Mouse (Mus musculus) adrenal gland, postnatal 10 days (tissue): ENCODE results near the gene Ccer2. TPM values are rescaled to one million over a fixed set of nuclear protein-coding genes. Genes with fewer than 3 reads are reported as not detected.

Experiments used
- DNase-seq: peaks from one replicate; pipeline ENCODE4 v3.0.0; 2021; ENCODE audit warnings: mixed read lengths
- total RNA-seq, 2 experiments: library from RNA; stranded (reverse); gene quantifications; 2 replicates each; pipeline ENCODE4 v1.2.3; 2021

Ccer2 gene
- total RNA-seq, 2 experiments from 2014 or later: not detected

DNA sequence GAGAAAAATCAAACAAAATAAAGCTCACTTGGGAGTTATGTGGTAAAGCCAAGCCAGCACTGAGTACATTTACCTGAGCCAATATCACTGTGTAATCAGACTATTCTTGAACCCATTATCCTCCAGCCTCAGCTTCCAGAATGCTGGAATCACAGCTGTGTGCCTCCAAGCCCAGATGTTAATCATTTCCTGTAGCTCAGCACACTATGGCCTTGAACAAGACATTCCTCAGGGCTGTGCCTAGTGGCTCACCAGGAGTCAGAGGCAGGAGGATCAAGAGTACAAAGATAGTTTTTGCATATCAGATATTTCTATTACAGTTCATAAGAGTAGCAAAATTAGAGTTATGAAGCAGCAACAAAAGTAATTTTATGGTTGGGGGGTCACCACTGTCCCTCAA is 35.7 kb downstream of the Ccer2 start:
- DNase-seq: no peak

GRCm38 (mm10) chr7:28792391-28793185 is 36.6 kb downstream of the Ccer2 start:
- no peak for DNase-seq

- no peak for DNase-seq
Measured at GRCm38 (mm10) chr7:28793834-28794233, 37.9 kb downstream of the Ccer2 start.

GRCm38 (mm10) chr7:28794496-28794895 is 38.5 kb downstream of the Ccer2 start:
- no peak for DNase-seq

- DNase-seq: no peak
Measured at GRCm38 (mm10) chr7:28795832-28796231, 39.9 kb downstream of the Ccer2 start.

DNA sequence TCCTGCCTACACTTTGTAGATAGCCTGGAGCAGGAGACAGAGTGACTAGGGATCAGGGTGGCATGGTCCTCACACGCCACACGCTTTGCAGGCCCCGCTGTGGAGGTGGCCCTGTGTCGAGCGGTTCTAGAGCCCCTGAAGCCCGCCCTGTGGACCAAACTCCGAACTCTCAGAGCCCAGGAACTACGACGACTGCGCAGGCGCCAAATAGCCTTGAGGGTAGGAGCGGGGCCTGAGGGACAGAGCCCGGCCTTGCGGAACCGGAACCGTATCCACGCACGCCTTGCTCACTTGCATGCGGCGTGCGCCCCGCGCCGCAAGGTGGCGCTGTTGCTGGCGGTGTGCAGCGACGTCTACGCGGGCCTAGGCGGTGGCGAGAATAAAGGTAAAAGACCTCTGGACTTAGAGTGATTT is 40.6 kb downstream of the Ccer2 start:
- DNase-seq: peak; percentile 92

- no peak for DNase-seq
Measured at GRCm38 (mm10) chr7:28799994-28800393, 44.0 kb downstream of the Ccer2 start.

- no peak for DNase-seq
Measured at GRCm38 (mm10) chr7:28801451-28801850, 45.5 kb downstream of the Ccer2 start.

DNA sequence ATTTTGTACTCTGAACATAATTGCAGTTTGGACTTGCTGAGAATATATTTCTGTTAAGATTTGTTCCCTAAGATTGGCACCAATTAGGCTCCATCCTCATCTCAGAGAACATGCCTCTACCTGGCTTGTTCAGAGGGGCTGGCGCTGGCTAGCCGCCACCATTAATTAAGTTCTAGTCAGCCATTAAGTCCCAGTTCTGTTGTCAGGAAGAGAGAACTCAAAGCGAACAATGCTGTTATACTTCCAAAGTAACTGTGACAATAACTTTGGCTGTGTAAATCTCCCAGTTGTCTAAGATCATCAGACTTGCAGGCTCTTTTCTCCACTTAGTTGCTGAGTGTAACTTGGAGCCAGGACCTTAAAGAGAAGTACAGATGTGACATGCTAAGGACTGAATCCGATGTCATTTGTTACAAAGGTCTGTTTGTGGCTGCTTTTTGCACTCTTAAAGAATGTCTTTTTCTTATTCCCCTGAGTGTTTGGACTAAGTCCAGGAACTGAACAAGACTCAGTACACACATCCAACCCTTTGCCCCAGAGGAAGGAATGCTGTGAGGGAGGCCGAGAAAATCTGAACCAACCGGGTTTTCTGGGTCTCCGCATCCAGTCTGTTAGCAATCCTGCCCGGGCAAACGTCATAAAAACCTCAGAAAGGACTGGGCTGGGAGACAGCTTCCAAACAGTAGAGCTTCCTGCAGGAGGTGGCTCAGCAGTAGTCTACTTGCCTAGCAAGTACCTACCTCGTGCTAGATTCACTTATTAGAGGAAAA is 46.1 kb downstream of the Ccer2 start:
- no peak for DNase-seq

DNA sequence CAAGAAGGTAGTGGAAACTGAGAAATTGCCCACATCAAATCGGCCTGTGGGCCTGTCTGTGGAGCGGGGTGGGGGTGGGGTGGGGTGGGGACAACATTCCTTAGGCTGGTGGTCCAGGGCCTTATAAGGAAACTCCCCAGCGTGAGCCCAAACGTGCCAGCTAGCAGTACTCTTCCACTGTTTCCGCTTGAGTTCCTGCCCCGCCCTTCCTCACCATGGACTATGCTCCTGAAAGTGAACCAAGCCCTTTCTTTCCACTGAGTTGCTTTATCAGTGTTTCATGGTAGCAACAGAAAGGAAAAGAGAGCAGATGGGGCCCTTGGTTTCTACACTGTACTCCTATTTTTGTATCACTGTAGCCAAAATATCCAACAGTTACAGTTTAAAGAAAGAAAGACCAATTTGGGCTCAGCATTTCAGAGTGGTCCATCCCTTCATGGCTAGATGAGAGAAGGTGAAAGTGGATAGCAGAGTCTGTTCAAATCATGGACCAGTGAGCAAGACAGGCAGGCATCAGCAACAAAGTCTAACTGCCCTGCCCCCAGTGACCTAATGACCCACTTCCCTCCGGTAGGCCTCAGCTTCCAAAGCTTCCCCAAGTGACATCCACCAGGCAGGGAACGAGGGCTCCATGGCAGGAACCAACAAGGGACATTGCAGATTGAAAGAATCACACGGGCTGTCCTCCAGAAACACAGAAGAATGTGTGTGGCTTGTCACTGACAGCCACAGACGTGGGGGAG is 47.0 kb downstream of the Ccer2 start:
- no peak for DNase-seq

- no peak for DNase-seq
Measured at GRCm38 (mm10) chr7:28803756-28804155, 47.8 kb downstream of the Ccer2 start.

- DNase-seq: no peak
Measured at GRCm38 (mm10) chr7:28806869-28807268, 50.9 kb downstream of the Ccer2 start.

DNA sequence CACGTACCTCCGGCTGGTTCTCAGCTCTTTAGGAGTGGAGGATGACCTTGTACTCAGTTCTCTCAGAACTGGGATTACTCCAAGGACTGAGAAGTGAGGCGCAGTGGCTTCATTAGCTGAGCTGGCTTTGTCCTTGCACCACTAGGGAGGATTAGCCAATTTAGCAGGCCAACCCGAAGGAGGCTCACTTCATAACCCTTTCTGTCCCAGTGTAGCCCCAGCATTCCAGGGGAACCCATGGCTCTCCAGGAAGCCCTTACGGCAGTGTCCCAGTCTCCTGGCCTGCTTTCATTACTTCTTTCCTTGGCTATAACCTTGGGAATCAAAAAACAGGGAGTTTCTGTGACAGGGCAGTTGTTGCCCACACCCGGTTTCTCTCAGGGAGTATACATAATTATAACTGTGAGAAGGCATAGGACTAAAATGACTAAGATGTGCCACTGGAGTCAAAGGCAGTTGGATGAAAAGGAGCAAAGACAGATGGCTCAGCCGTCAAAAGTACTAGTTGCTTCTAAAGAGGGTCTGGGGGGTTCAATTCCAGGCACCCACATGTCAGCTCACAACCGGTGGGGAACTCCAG is 51.8 kb downstream of the Ccer2 start:
- peak; percentile 76 for DNase-seq

- no peak for DNase-seq
Measured at GRCm38 (mm10) chr7:28808221-28808941, 52.4 kb downstream of the Ccer2 start, which contains the start of gene Hnrnpl. Gene Hnrnpl (plus strand): TSS chr7:28808541.

Other genes starting within 250 kb of the Ccer2 start
- not detected for gene Ifnl2, start 245.7 kb upstream of the Ccer2 start, total RNA-seq
- not detected for gene Ifnl3, start 233.3 kb upstream of the Ccer2 start, total RNA-seq
- gene Sycn, start 215.3 kb upstream of the Ccer2 start, total RNA-seq: not detected
- not detected for gene Nccrp1, start 208.9 kb upstream of the Ccer2 start, total RNA-seq
- 10 to 100 TPM; 45.5 to 49.6 TPM for gene Samd4b, start 158.0 kb upstream of the Ccer2 start, total RNA-seq
- 10 to 100 TPM; 19.4 to 20.4 TPM for gene Pak4, start 158.0 kb upstream of the Ccer2 start, total RNA-seq
- gene Acp7, start 124.8 kb upstream of the Ccer2 start, total RNA-seq: not detected
- 1 to 10 TPM; 1.0 to 2.0 TPM for gene Fbxo27, start 63.3 kb upstream of the Ccer2 start, total RNA-seq
- 1 to 10 TPM; 3.7 to 6.0 TPM for gene Fbxo17, start 39.4 kb upstream of the Ccer2 start, total RNA-seq
- gene Mrps12, start 14.4 kb upstream of the Ccer2 start, total RNA-seq: 10 to 100 TPM; 63.8 to 72.4 TPM
- gene Sars2, start 14.2 kb upstream of the Ccer2 start, total RNA-seq: 10 to 100 TPM; 17.5 to 23.7 TPM
- 10 to 100 TPM; 68.8 to 74.9 TPM for gene Sirt2, start 10.6 kb downstream of the Ccer2 start, total RNA-seq
- gene Nfkbib, start 11.3 kb downstream of the Ccer2 start, total RNA-seq: 10 to 100 TPM; 25.1 to 25.3 TPM
- gene Rinl, start 32.8 kb downstream of the Ccer2 start, total RNA-seq: 1 to 10 TPM; 3.7 to 4.9 TPM
- 100 to 1,000 TPM; 459 to 528 TPM for gene Hnrnpl, start 52.4 kb downstream of the Ccer2 start, total RNA-seq
- 1,000 to 10,000 TPM; 1,178 to 1,235 TPM for gene Ech1, start 69.0 kb downstream of the Ccer2 start, total RNA-seq
- gene Lgals4, start 77.7 kb downstream of the Ccer2 start, total RNA-seq: 10 to 100 TPM; 25.9 to 55.7 TPM
- 1 to 10 TPM; 1.2 to 2.1 TPM for gene Lgals7, start 107.7 kb downstream of the Ccer2 start, total RNA-seq
- under 1 TPM; 0.15 to 0.67 TPM for gene Capn12, start 125.2 kb downstream of the Ccer2 start, total RNA-seq
- 100 to 1,000 TPM; 236 to 261 TPM for gene Actn4, start 206.2 kb downstream of the Ccer2 start, total RNA-seq
- gene Eif3k, start 225.7 kb downstream of the Ccer2 start, total RNA-seq: 100 to 1,000 TPM; 240 to 250 TPM
- gene Map4k1, start 225.9 kb downstream of the Ccer2 start, total RNA-seq: 1 to 10 TPM; 3.3 to 4.9 TPM